In genomic region chr1:128671495-128671894, GRCm38 (mm10) we compare ENCODE assay signal across 21 mouse cellular contexts.
DNase-seq lines count a peak whose midpoint lies in the region; ATAC-seq and TF ChIP-seq lines count a peak whose summit lies in the region.
"Had no signal": no experiment of that assay in that cellular context is flagged by ENCODE, and none has a peak within 500 bp of the region (broad histone marks: within the 10 kb centered on the region; RNA-seq: fewer than 3 reads in every experiment).

No protein-coding gene starts in this region.

- peak overlapping the region; percentile 47; the same call in 1 of the 2 replicates for H3K27ac ChIP-seq in kidney, embryonic 16.5 days (ENCODE audit: low read length)
- H3K27ac ChIP-seq in kidney, adult 2 months (ENCODE audit: insufficient read depth, low read depth, low read length), result no peak overlapping the region
- peak overlapping the region; percentile 30; the same call in 1 of the 2 replicates for H3K27ac ChIP-seq in lung, embryonic 16.5 days (ENCODE audit: low read length)
- H3K27ac ChIP-seq in intestine, embryonic 16.5 days (ENCODE audit: low read length), result no peak overlapping the region
- no peak overlapping the region for H3K27ac ChIP-seq in stomach, postnatal 0 days (replicated peaks)
- H3K27ac ChIP-seq in hindbrain, embryonic 10.5 days, result no peak overlapping the region
- H3K27ac ChIP-seq: embryonic facial prominence, embryonic 15.5 days; forebrain, embryonic 15.5 days; heart, embryonic 10.5 days; hindbrain, embryonic 13.5 days had no signal

- no peaks in the 10 kb centered on the region for H3K36me3 ChIP-seq in kidney, embryonic 16.5 days (ENCODE audit: insufficient read depth, low read length)
- H3K36me3 ChIP-seq in kidney, adult 2 months (ENCODE audit: control insufficient read depth, insufficient read depth, low read length), result no peaks in the 10 kb centered on the region
- H3K36me3 ChIP-seq in lung, embryonic 16.5 days (ENCODE audit: control insufficient read depth, insufficient read depth, low read length), result no peaks in the 10 kb centered on the region
- no peaks in the 10 kb centered on the region for H3K36me3 ChIP-seq in intestine, embryonic 16.5 days (ENCODE audit: control insufficient read depth, insufficient read depth, low read length)
- H3K36me3 ChIP-seq in stomach, postnatal 0 days (ENCODE audit: control insufficient read depth, insufficient read depth, low read length), result no peaks in the 10 kb centered on the region
- H3K36me3 ChIP-seq in hindbrain, embryonic 10.5 days, result no peaks in the 10 kb centered on the region
- H3K36me3 ChIP-seq: embryonic facial prominence, embryonic 15.5 days; forebrain, embryonic 15.5 days; heart, embryonic 10.5 days; hindbrain, embryonic 13.5 days had no signal

- no peaks in the 10 kb centered on the region; the same call in 1 of the 2 replicates for H3K9me3 ChIP-seq in kidney, embryonic 16.5 days (ENCODE audit: low read length)
- H3K9me3 ChIP-seq in lung, embryonic 16.5 days (ENCODE audit: control insufficient read depth, low read length), result no peaks in the 10 kb centered on the region
- no peaks in the 10 kb centered on the region; the same call in 1 of the 2 replicates for H3K9me3 ChIP-seq in intestine, embryonic 16.5 days (ENCODE audit: control insufficient read depth, low read length)
- H3K9me3 ChIP-seq in stomach, postnatal 0 days (ENCODE audit: control insufficient read depth, low read length), result no peaks in the 10 kb centered on the region
- no peaks in the 10 kb centered on the region for H3K9me3 ChIP-seq in hindbrain, embryonic 10.5 days
- H3K9me3 ChIP-seq: embryonic facial prominence, embryonic 15.5 days; forebrain, embryonic 15.5 days; heart, embryonic 10.5 days; hindbrain, embryonic 13.5 days had no signal

- TF ChIP-seq CTCF in kidney, adult 2 months (conservative IDR thresholded peaks at IDR 0.05; ENCODE audit: insufficient read depth, insufficient read length, low read depth, low read length), result no peak
- no peak for TF ChIP-seq CTCF in stomach, postnatal 0 days (IDR thresholded peaks at IDR 0.05; ENCODE audit: low read depth)

- DNase-seq in kidney, adult 2 months, result no peak
- no peak for DNase-seq in lung, adult 18-20 months
- DNase-seq in stomach, postnatal 0 days (ENCODE audit: low spot score), result no peak
- DNase-seq in hindbrain, embryonic 10.5 days (ENCODE audit: low spot score), result no peak
- DNase-seq: adrenal gland, adult 2 months; adrenal gland, postnatal 25 days; cerebellum, adult 18-20 months; cerebellum, adult 9-11 months; cerebellum, postnatal 36 days; gastrocnemius, postnatal 36 days; heart, adult 18-20 months; heart, postnatal 10 days; heart, postnatal 4 days had no signal

- H3K4me2 ChIP-seq in kidney, embryonic 16.5 days (replicated peaks; ENCODE audit: low read depth, low read length), result no peak overlapping the region
- no peak overlapping the region for H3K4me2 ChIP-seq in lung, embryonic 16.5 days (ENCODE audit: low read depth, low read length)
- no peak overlapping the region for H3K4me2 ChIP-seq in intestine, embryonic 16.5 days (ENCODE audit: low read depth, low read length)
- H3K4me2 ChIP-seq in stomach, postnatal 0 days (replicated peaks; ENCODE audit: low read depth), result no peak overlapping the region
- H3K4me2 ChIP-seq: embryonic facial prominence, embryonic 15.5 days; forebrain, embryonic 15.5 days; hindbrain, embryonic 13.5 days had no signal

- peaks cover 29% of the 10 kb centered on the region for H3K4me1 ChIP-seq in kidney, embryonic 16.5 days (ENCODE audit: insufficient read depth, low read length)
- no peaks in the 10 kb centered on the region for H3K4me1 ChIP-seq in kidney, adult 2 months (ENCODE audit: control insufficient read depth, insufficient read depth, low read length)
- H3K4me1 ChIP-seq in lung, embryonic 16.5 days (replicated peaks; ENCODE audit: control insufficient read depth, insufficient read depth, low read length), result peaks cover 6% of the 10 kb centered on the region; the same call in 1 of the 2 replicates
- no peaks in the 10 kb centered on the region for H3K4me1 ChIP-seq in intestine, embryonic 16.5 days (ENCODE audit: control insufficient read depth, insufficient read depth, low read length)
- no peaks in the 10 kb centered on the region for H3K4me1 ChIP-seq in stomach, postnatal 0 days (replicated peaks; ENCODE audit: control insufficient read depth, insufficient read depth)
- H3K4me1 ChIP-seq in hindbrain, embryonic 10.5 days (replicated peaks), result peaks cover 29% of the 10 kb centered on the region
- H3K4me1 ChIP-seq: embryonic facial prominence, embryonic 15.5 days had no signal

- H3K9ac ChIP-seq in kidney, embryonic 16.5 days (replicated peaks; ENCODE audit: low read length), result no peak overlapping the region
- no peak overlapping the region for H3K9ac ChIP-seq in lung, embryonic 16.5 days (ENCODE audit: low read length)
- H3K9ac ChIP-seq in intestine, embryonic 16.5 days (ENCODE audit: low read depth, low read length), result no peak overlapping the region
- no peak overlapping the region for H3K9ac ChIP-seq in stomach, postnatal 0 days (ENCODE audit: low read length)
- H3K9ac ChIP-seq: embryonic facial prominence, embryonic 15.5 days; forebrain, embryonic 15.5 days; hindbrain, embryonic 13.5 days had no signal

- no peak overlapping the region for H3K4me3 ChIP-seq in kidney, embryonic 16.5 days (ENCODE audit: low read length)
- H3K4me3 ChIP-seq in kidney, adult 2 months (ENCODE audit: insufficient read depth, low read depth, low read length), result no peak overlapping the region
- H3K4me3 ChIP-seq in lung, embryonic 16.5 days (ENCODE audit: low read length), result no peak overlapping the region
- no peak overlapping the region for H3K4me3 ChIP-seq in intestine, embryonic 16.5 days (ENCODE audit: low read length)
- no peak overlapping the region for H3K4me3 ChIP-seq in stomach, postnatal 0 days (ENCODE audit: low read depth, low read length)
- H3K4me3 ChIP-seq in hindbrain, embryonic 10.5 days, result no peak overlapping the region
- H3K4me3 ChIP-seq: embryonic facial prominence, embryonic 15.5 days; erythroblast, embryonic 14.5 days; forebrain, embryonic 15.5 days; heart, embryonic 10.5 days; hindbrain, embryonic 13.5 days had no signal

- no peak for TF ChIP-seq POLR2A in kidney, adult 2 months (IDR thresholded peaks at IDR 0.05; ENCODE audit: low read depth, low read length)

- peak; percentile 49; the same call in 1 of the 2 replicates for ATAC-seq in kidney, embryonic 16.5 days (ENCODE audit: low FRiP score, low TSS enrichment)
- ATAC-seq in lung, embryonic 16.5 days (ENCODE audit: low read depth), result no peak
- 0 out of 2 replicates have a peak, but pooled peaks have one; percentile 23 for ATAC-seq in intestine, embryonic 16.5 days
- ATAC-seq in stomach, postnatal 0 days (ENCODE audit: low FRiP score, low TSS enrichment), result peak; percentile 58; the same call in 1 of the 2 replicates
- ATAC-seq: forebrain, embryonic 15.5 days had no signal

- TF ChIP-seq EP300 in stomach, postnatal 0 days (optimal IDR thresholded peaks at IDR 0.05), result no peak

- WGBS in kidney, embryonic 16.5 days, result 17% methylated on average over 3 of the region's 3 CpGs
- 57% methylated on average over 3 of the region's 3 CpGs for WGBS in kidney, adult 2 months
- 48% methylated on average over 3 of the region's 3 CpGs for WGBS in lung, embryonic 16.5 days
- WGBS in intestine, embryonic 16.5 days, result 47% methylated on average over 3 of the region's 3 CpGs
- WGBS in stomach, postnatal 0 days, result 43% methylated on average over 3 of the region's 3 CpGs
- WGBS in hindbrain, embryonic 10.5 days, result 88% methylated on average over 3 of the region's 3 CpGs

- H3K27me3 ChIP-seq in kidney, embryonic 16.5 days (ENCODE audit: insufficient read depth, low read length), result no peaks in the 10 kb centered on the region
- no peaks in the 10 kb centered on the region for H3K27me3 ChIP-seq in kidney, adult 2 months (replicated peaks; ENCODE audit: control insufficient read depth, insufficient read depth, low read length)
- no peaks in the 10 kb centered on the region for H3K27me3 ChIP-seq in lung, embryonic 16.5 days (ENCODE audit: control insufficient read depth, insufficient read depth, low read depth, low read length)
- H3K27me3 ChIP-seq in intestine, embryonic 16.5 days (replicated peaks; ENCODE audit: control insufficient read depth, insufficient read depth, low read length), result no peaks in the 10 kb centered on the region
- H3K27me3 ChIP-seq in stomach, postnatal 0 days (ENCODE audit: control insufficient read depth, insufficient read depth, low read length), result no peaks in the 10 kb centered on the region
- no peaks in the 10 kb centered on the region for H3K27me3 ChIP-seq in hindbrain, embryonic 10.5 days (ENCODE audit: insufficient read depth, poor library complexity, severe bottlenecking)
- H3K27me3 ChIP-seq: embryonic facial prominence, embryonic 15.5 days; forebrain, embryonic 15.5 days; hindbrain, embryonic 13.5 days had no signal

Comparison
In these comparisons a context has a peak if more than half of its experiments do, and no peak if none do; other contexts are left out.
1. H3K27ac ChIP-seq: peak in kidney, embryonic 16.5 days (single experiment) and lung, embryonic 16.5 days (single experiment); none in kidney, adult 2 months (single experiment), intestine, embryonic 16.5 days (single experiment), stomach, postnatal 0 days (single experiment) and hindbrain, embryonic 10.5 days (single experiment).